Mouse (Mus musculus): Measurements from ENCODE around the gene Sun3.

- TF ChIP-seq GATA2 (IDR thresholded peaks at IDR 0.05; ENCODE audit: borderline replicate concordance, low read depth, low read length) (no peak), CTCF (IDR thresholded peaks at IDR 0.05; ENCODE audit: low read depth, low read length) (no peak), GATA1 (IDR thresholded peaks at IDR 0.05; ENCODE audit: borderline replicate concordance, low read length) (no peak), POLR2AphosphoS5 (IDR thresholded peaks at IDR 0.05; ENCODE audit: insufficient replicate concordance, low read depth, low read length) (no peak)
Observed at GRCm38 (mm10) chr11:9060484-9060883, 11.7 kb upstream of the Sun3 start.
